Mouse (Mus musculus): Measurements from ENCODE around the gene Ttl. TPM values are rescaled to one million over a fixed set of nuclear protein-coding genes. Genes with fewer than 3 reads are reported as not detected.

Ttl gene
- polyA plus RNA-seq, 1 experiment, result 11.0 TPM

DNA sequence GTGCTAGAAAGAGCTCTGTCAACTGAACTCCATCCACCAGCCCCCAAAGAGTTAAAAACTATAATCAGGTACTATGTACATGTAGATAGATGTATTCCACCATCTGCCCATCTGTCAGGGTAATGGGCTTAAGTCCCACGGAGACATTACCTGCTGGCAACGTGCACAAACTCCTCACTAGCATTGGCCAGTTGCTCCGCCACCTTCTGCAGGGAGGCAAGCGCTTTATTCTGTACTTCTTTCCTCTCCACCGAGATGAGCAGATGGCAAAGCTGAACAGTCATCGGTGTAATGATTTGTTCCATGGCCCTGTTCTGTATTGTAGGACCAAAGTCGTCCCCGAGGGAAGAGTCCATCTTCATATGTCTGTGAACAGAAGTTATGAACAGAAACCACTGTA, 17.9 kb upstream of the Ttl start, which contains the start of gene Vinac1:
Vinac1 (minus strand) TSS at position 362 of the 400 bp plus-strand sequence.
- 82% methylated on average over 8 of the region's 8 CpGs for WGBS
- DNase-seq, result no peak
- Histone ChIP-seq H3K4me1 (ENCODE audit: control insufficient read depth, insufficient read depth, low read length) (no peaks in the 10 kb centered on the region), H3K4me3 (replicated peaks; ENCODE audit: extremely low read depth, low read depth, low read length) (no peak within 1 kb of the TSS)
- TF ChIP-seq CTCF (IDR thresholded peaks at IDR 0.05; ENCODE audit: insufficient read depth, low read length) (no peak), POLR2A (IDR thresholded peaks at IDR 0.05; ENCODE audit: borderline replicate concordance, extremely low read depth, low read depth, low read length) (no peak)

DNA sequence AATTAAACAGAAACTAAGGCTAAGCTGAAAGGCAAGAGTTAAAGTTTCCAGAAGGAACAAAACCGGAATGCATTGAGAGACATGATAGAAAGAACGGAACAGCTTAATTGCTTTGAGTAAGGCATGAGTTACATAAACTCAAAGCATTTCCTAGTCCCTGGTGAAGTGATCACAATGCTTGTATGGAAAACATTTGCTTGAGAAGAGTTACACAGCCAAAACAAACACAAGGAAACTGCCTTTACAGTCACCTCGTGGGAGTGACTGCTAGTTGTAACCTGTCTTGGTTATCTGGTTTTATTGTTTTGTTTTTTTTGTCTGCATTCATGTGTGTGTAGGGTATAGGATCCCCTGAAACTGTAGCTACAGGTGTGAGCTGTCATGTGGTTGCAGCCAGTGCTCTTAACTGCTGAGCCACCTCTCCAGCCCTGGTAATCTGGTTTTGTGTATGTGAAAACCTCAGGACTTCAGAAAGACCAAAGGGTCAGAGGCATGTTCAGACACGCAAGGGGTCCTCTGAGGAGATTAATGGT, 13.2 kb upstream of the Ttl start:
- H3K4me1 ChIP-seq (ENCODE audit: control insufficient read depth, insufficient read depth, low read length), result no peaks in the 10 kb centered on the region
- TF ChIP-seq CTCF (IDR thresholded peaks at IDR 0.05; ENCODE audit: insufficient read depth, low read length) (no peak), POLR2A (IDR thresholded peaks at IDR 0.05; ENCODE audit: borderline replicate concordance, extremely low read depth, low read depth, low read length) (no peak)
- H3K4me3 ChIP-seq (replicated peaks; ENCODE audit: extremely low read depth, low read depth, low read length), result no peak overlapping the region
- no peak for DNase-seq
- 48% methylated on average over 4 of the region's 4 CpGs for WGBS

DNA sequence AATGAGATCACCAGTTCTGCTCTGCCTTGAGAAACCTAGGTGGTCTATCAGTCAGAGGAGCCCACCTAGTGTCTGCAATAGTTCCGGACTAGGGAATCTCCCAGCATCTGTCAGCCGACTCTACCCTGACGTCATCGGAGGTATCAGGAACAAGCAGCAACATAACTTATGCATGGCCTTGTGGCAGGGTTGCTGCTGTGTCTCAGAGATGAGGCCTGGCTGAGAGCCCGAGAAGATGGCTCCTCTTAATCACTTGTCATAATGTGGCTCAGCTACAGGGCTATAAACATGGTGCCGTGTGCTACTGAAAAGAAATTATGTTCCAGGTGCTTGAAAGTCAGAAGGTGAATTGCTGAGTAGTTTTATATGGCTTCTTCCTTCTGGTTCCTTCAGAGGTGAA, 10.0 kb upstream of the Ttl start:
- TF ChIP-seq CTCF (IDR thresholded peaks at IDR 0.05; ENCODE audit: insufficient read depth, low read length) (no peak), POLR2A (IDR thresholded peaks at IDR 0.05; ENCODE audit: borderline replicate concordance, extremely low read depth, low read depth, low read length) (no peak)
- no peak overlapping the region for H3K4me3 ChIP-seq (replicated peaks; ENCODE audit: extremely low read depth, low read depth, low read length)
- no peaks in the 10 kb centered on the region for H3K4me1 ChIP-seq (ENCODE audit: control insufficient read depth, insufficient read depth, low read length)
- DNase-seq, result no peak
- WGBS, result 83% methylated on average over 6 of the region's 6 CpGs

DNA sequence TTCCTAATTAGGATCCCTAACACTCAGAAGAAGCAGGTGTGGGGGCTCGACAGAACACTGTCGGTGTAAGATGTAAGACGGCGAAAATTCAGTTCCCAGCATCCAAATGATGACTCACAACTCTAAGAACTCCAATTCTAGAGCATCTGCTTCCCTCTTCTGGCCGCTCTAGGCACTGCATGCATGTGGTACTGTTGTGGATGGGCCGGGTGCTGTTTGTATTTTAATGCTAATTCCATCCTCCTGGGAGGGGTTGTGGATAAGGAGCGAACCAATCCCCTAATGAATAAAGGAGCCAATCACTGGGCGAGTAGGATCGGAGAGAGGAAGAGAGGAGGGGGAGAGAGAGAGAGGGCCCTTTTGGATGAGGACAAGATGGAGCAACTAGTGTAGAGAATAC, 9.1 kb upstream of the Ttl start:
- no peak overlapping the region for H3K4me3 ChIP-seq (replicated peaks; ENCODE audit: extremely low read depth, low read depth, low read length)
- H3K4me1 ChIP-seq (ENCODE audit: control insufficient read depth, insufficient read depth, low read length), result no peaks in the 10 kb centered on the region
- peak; percentile 32 for DNase-seq
- WGBS, result 57% methylated on average over 9 of the region's 9 CpGs
- TF ChIP-seq CTCF (IDR thresholded peaks at IDR 0.05; ENCODE audit: insufficient read depth, low read length), result peak; percentile 60
- no peak for TF ChIP-seq POLR2A (IDR thresholded peaks at IDR 0.05; ENCODE audit: borderline replicate concordance, extremely low read depth, low read depth, low read length)

DNA sequence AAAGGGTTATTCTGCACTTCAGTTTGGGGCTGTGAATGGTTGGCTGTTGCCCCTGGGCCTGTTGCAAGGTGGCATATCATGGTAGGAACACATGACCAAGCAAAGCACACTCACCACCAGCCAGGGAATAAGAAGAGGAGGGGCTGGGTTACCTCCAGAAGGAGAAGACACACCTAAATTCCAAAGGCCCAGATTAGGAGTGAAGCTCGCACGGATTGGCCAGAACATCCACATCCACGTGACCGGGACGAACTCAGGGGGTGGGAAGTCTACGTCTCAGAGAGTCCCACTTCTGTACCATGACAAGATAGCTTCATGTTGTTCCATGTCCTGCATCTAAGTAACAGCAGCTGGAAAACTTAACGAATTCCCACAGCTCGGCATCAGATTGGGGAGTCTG, 8.5 kb upstream of the Ttl start:
- 95% methylated on average over 8 of the region's 8 CpGs for WGBS
- H3K4me1 ChIP-seq (ENCODE audit: control insufficient read depth, insufficient read depth, low read length), result no peaks in the 10 kb centered on the region
- no peak for DNase-seq
- H3K4me3 ChIP-seq (replicated peaks; ENCODE audit: extremely low read depth, low read depth, low read length), result no peak overlapping the region
- TF ChIP-seq CTCF (IDR thresholded peaks at IDR 0.05; ENCODE audit: insufficient read depth, low read length) (no peak), POLR2A (IDR thresholded peaks at IDR 0.05; ENCODE audit: borderline replicate concordance, extremely low read depth, low read depth, low read length) (no peak)

DNA sequence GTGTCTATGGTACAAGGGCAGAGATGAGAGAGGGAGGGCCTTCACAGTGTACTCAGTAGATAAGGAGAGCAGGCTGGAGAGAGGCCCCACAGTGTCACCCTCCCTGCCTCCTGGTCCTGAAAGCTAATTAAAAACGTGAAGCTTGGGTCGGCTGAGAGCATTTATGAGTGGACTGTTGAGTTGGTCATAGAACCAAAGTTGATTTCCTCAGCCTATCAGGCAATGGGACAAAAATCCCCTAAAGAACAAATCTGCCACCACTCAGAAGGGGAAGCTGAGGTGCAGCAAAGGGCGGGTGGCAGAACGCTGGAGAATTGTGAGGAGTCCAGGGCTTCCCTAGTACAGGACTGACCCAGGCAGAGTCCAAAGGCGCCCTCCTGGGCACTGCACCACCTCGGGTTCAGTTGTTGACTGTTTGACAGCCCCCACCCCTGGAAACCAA, 7.8 kb upstream of the Ttl start:
- WGBS, result 87% methylated on average over 6 of the region's 6 CpGs
- no peaks in the 10 kb centered on the region for H3K4me1 ChIP-seq (ENCODE audit: control insufficient read depth, insufficient read depth, low read length)
- no peak for DNase-seq
- TF ChIP-seq POLR2A (IDR thresholded peaks at IDR 0.05; ENCODE audit: borderline replicate concordance, extremely low read depth, low read depth, low read length), result no peak
- TF ChIP-seq CTCF (IDR thresholded peaks at IDR 0.05; ENCODE audit: insufficient read depth, low read length), result no peak
- no peak overlapping the region for H3K4me3 ChIP-seq (replicated peaks; ENCODE audit: extremely low read depth, low read depth, low read length)

DNA sequence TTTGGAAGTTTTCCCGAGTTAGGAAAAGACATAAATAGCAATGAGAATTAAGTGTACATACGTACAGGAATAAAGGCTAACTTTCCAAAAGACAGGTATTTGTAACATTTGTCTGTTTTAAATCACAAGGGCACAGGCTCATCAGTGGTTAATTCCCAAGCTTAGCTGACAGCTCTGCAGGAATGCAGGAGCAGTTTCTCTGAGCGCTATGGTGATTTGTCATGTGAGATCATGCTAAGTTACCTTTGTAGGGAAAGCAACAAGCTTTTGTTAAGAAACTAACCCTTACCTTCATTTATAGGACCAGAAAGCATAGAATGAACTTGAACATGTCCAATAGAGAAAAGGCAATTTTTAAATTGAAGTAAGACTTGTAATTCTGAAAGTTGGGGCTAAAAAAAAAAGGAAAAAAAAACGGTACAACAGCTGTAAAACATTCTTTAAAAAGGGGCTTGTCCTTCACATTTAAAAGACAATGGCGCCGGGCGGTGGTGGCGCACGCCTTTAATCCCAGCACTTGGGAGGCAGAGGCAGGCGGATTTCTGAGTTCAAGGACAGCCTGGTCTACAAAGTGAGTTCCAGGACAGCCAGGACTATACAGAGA, 4.2 kb upstream of the Ttl start:
- 75% methylated on average over 10 of the region's 10 CpGs for WGBS
- no peak for TF ChIP-seq POLR2A (IDR thresholded peaks at IDR 0.05; ENCODE audit: borderline replicate concordance, extremely low read depth, low read depth, low read length)
- no peak for TF ChIP-seq CTCF (IDR thresholded peaks at IDR 0.05; ENCODE audit: insufficient read depth, low read length)
- H3K4me3 ChIP-seq (replicated peaks; ENCODE audit: extremely low read depth, low read depth, low read length), result no peak overlapping the region
- DNase-seq, result no peak
- peaks cover 3% of the 10 kb centered on the region for H3K4me1 ChIP-seq (ENCODE audit: control insufficient read depth, insufficient read depth, low read length)

DNA sequence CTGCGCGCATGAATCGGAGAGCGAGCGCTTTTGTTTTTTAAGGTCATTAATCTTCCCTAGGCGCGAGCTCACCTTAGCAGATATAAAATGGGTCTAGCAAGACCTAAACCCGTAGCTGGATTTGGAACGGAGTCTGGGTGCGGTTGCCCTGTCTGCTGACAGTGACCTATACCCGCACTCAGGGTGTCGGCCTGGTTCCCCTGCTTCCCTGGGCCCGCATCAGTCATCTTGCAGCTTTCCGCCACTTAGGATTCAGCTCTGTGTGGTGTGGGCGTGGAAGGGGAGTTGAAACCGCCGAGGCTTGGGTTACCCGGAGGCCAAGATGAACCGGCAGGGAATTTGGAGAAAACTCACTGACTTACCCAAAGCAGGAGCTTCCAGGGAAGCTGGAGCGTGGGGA, 584 bp downstream of the Ttl start:
- peaks cover 8% of the 10 kb centered on the region for H3K4me1 ChIP-seq (ENCODE audit: control insufficient read depth, insufficient read depth, low read length)
- H3K4me3 ChIP-seq (replicated peaks; ENCODE audit: extremely low read depth, low read depth, low read length), result peak overlapping the region; percentile 91
- under 1% methylated on average over 20 of the region's 20 CpGs for WGBS
- peak; percentile 49 for DNase-seq
- TF ChIP-seq CTCF (IDR thresholded peaks at IDR 0.05; ENCODE audit: insufficient read depth, low read length) (no peak), POLR2A (IDR thresholded peaks at IDR 0.05; ENCODE audit: borderline replicate concordance, extremely low read depth, low read depth, low read length) (no peak)

DNA sequence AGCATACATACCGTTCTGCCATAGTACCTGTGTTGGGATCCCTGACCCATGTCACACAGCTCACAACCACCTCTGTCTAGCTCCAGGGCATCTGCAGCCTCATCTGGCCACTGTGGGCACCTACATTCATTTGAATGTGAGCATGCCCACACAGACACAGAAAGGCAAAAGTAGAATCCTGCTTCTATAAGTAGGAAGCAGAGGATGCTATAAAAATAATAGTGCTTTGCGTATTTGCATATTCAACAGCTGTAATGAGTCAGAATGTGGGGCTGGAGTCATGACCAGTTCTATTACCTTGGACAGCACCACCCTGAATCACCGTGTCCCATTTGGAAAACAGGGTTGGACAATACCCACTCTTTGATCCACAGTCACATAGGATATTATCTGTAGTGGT, 4.6 kb downstream of the Ttl start:
- TF ChIP-seq POLR2A (IDR thresholded peaks at IDR 0.05; ENCODE audit: borderline replicate concordance, extremely low read depth, low read depth, low read length), result no peak
- TF ChIP-seq CTCF (IDR thresholded peaks at IDR 0.05; ENCODE audit: insufficient read depth, low read length), result no peak
- Histone ChIP-seq H3K4me3 (replicated peaks; ENCODE audit: extremely low read depth, low read depth, low read length) (no peak overlapping the region), H3K4me1 (ENCODE audit: control insufficient read depth, insufficient read depth, low read length) (peaks cover 8% of the 10 kb centered on the region)
- DNase-seq, result no peak
- WGBS, result 85% methylated on average over 3 of the region's 3 CpGs

DNA sequence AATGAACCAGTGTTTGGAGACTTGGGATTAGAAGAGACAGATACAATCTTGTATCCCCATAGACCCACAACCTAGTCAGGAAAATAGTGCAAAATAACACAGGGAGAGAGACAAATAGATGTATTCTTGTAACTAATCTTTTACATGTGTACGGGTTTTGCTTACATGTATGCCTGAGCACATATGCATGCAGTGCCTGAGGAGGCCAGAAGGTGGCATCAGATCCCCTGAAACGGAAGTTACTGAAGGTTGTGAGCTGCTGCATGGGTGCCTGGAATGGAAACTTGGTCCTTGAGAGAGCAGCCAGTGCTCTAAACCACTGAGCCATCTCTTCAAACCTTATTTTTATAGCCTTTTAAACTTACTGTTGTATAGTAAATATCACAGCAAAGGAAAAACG, 12.6 kb downstream of the Ttl start:
- 84% methylated on average over 3 of the region's 3 CpGs for WGBS
- H3K4me1 ChIP-seq (ENCODE audit: control insufficient read depth, insufficient read depth, low read length), result peaks cover 3% of the 10 kb centered on the region; the same call in 1 of the 2 replicates

More for the DNA sequence above, 12.6 kb downstream of the Ttl start:
- no peak overlapping the region for H3K4me3 ChIP-seq (replicated peaks; ENCODE audit: extremely low read depth, low read depth, low read length)
- DNase-seq, result no peak
- TF ChIP-seq POLR2A (IDR thresholded peaks at IDR 0.05; ENCODE audit: borderline replicate concordance, extremely low read depth, low read depth, low read length), result no peak
- TF ChIP-seq CTCF (IDR thresholded peaks at IDR 0.05; ENCODE audit: insufficient read depth, low read length), result peak; percentile 48
